Mouse (Mus musculus) neural tube, embryonic 10.5 days (tissue): ENCODE measurements at regions not wholly inside any gene's neighbourhood (a gene's known extent, or its start where the extent isn't known, plus 50 kb on each side); places are given as distances from the start of the nearest gene placed in this dataset.

Source experiments
- DNase-seq: peaks from one replicate; pipeline ENCODE4 v3.0.0-alpha.2; 2017; ENCODE audit warnings: low spot score; ENCODE audit errors: extremely low spot score

GRCm38 (mm10) chr6:127207308-127207707 is 55.3 kb upstream of the Ccnd2 start:
- no peak for DNase-seq

GRCm38 (mm10) chr6:127213355-127213754 is 61.4 kb upstream of the Ccnd2 start:
- no peak for DNase-seq

- no peak for DNase-seq
Observed at GRCm38 (mm10) chr6:127215915-127216314, 63.9 kb upstream of the Ccnd2 start.

GRCm38 (mm10) chr6:127218634-127219445 is 66.8 kb upstream of the Ccnd2 start:
- no peak for DNase-seq

- no peak for DNase-seq
Observed at GRCm38 (mm10) chr6:127219446-127219802, 67.4 kb upstream of the Ccnd2 start.

- no peak for DNase-seq
Observed at GRCm38 (mm10) chr6:127226242-127226983, 74.4 kb upstream of the Ccnd2 start.

- no peak for DNase-seq
Observed at GRCm38 (mm10) chr6:127236510-127237109, 84.6 kb upstream of the Ccnd2 start.

GRCm38 (mm10) chr6:127237168-127237567 is 85.2 kb upstream of the Ccnd2 start:
- DNase-seq, result no peak

- DNase-seq, result no peak
Observed at GRCm38 (mm10) chr6:127239529-127240471, 87.8 kb upstream of the Ccnd2 start.

- DNase-seq, result no peak
Observed at GRCm38 (mm10) chr6:127240472-127241375, 88.7 kb upstream of the Ccnd2 start.

- no peak for DNase-seq
Observed at GRCm38 (mm10) chr6:127241693-127242425, 89.9 kb upstream of the Ccnd2 start.

- no peak for DNase-seq
Observed at GRCm38 (mm10) chr6:127243032-127243431, 91.0 kb upstream of the Ccnd2 start.

- DNase-seq, result no peak
Observed at GRCm38 (mm10) chr6:127245814-127246440, 93.9 kb upstream of the Ccnd2 start.

GRCm38 (mm10) chr6:127246730-127247129 is 94.7 kb upstream of the Ccnd2 start:
- no peak for DNase-seq

- no peak for DNase-seq
Observed at GRCm38 (mm10) chr6:127247343-127247742, 95.3 kb upstream of the Ccnd2 start.

- DNase-seq, result peak; percentile 52
Observed at GRCm38 (mm10) chr6:127250181-127250873, 98.3 kb upstream of the Ccnd2 start.

GRCm38 (mm10) chr6:127250874-127251670 is 99.1 kb upstream of the Ccnd2 start:
- DNase-seq, result peak; percentile 72

- peak; percentile 56 for DNase-seq
Observed at GRCm38 (mm10) chr6:127251671-127251985, 99.6 kb upstream of the Ccnd2 start.
